Mouse (Mus musculus) midbrain, embryonic 11.5 days (tissue): ENCODE data around the gene Mogs. TPM values are rescaled to one million over a fixed set of nuclear protein-coding genes. Genes with fewer than 3 reads are reported as not detected.
A peak's percentile ranks its signal among the peaks of the same experiment; 100 is the strongest.

Experiments used
- ATAC-seq: fragments of 200-750 bp; cut with Nextera tagmentation; 2 replicates; pipeline ENCODE4 v1.8.0; 2017; ENCODE audit warnings: moderate TSS enrichment, moderate library complexity; ENCODE audit not compliant: low FRiP score
- DNase-seq: peaks from one replicate; pipeline ENCODE4 v3.0.0; 2015; ENCODE audit warnings: low spot score; ENCODE audit errors: missing footprints
- H3K27ac ChIP-seq: fragments of 300-500 bp; sonication (generic); 2 replicates; pipeline ENCODE4 v1.5.1; 2014; ENCODE audit warnings: low read depth, low read length
- H3K27me3 ChIP-seq: fragments of 300-500 bp; sonication (generic); 2 replicates; pipeline ENCODE4 v1.6.1; 2014; ENCODE audit warnings: mild to moderate bottlenecking, low read length, moderate library complexity, mixed read lengths; ENCODE audit not compliant: control insufficient read depth, insufficient read depth
- H3K36me3 ChIP-seq: fragments of 300-500 bp; sonication (generic); 2 replicates; pipeline ENCODE4 v1.6.1; 2014; ENCODE audit warnings: mild to moderate bottlenecking, low read length, moderate library complexity, mixed read lengths; ENCODE audit not compliant: control insufficient read depth, insufficient read depth
- H3K4me1 ChIP-seq: fragments of 300-500 bp; sonication (generic); 2 replicates; pipeline ENCODE4 v1.6.1; 2014; ENCODE audit warnings: low read length; ENCODE audit not compliant: control insufficient read depth, insufficient read depth
- H3K4me2 ChIP-seq: fragments of 300-500 bp; sonication (generic); 2 replicates; pipeline ENCODE4 v1.6.1; 2014; ENCODE audit warnings: mild to moderate bottlenecking, moderate library complexity
- H3K4me3 ChIP-seq: fragments of 300-500 bp; sonication (generic); 2 replicates; pipeline ENCODE4 v1.5.1; 2014; ENCODE audit warnings: low read depth, low read length
- H3K9ac ChIP-seq: fragments of 300-500 bp; sonication (generic); 2 replicates; pipeline ENCODE4 v1.6.1; 2014; ENCODE audit warnings: low read length
- H3K9me3 ChIP-seq: fragments of 300-500 bp; sonication (generic); 2 replicates; pipeline ENCODE4 v1.6.1; 2016; ENCODE audit warnings: low read length; ENCODE audit not compliant: control insufficient read depth
- WGBS: fragments of 180-500 bp; shearing (Covaris S2); extraction: QIAGEN DNeasy Blood & Tissue Kit; methylation state at CpG from one replicate; pipeline ENCODE4 v1.1.7; 2014; 5-methylcytosine and 5-hydroxymethylcytosine counted together
- polyA plus RNA-seq: library from polyadenylated mRNA; unstranded; fragments of >200 nt; fragmentation: Nextera tagmentation; extraction: Ambion mirVana; gene quantifications from 2 replicates; pipeline ENCODE4 v1.2.1, GENCODE M21; 2014

Gene Mogs
- polyA plus RNA-seq, 1 experiment from 2014 or later = 23.4 TPM

- no peak overlapping the region for H3K27ac ChIP-seq
- H3K4me2 ChIP-seq = no peak overlapping the region
- H3K9ac ChIP-seq = no peak overlapping the region
- ATAC-seq (no peak), DNase-seq (no peak)
- H3K9me3 ChIP-seq = no peaks in the 10 kb centered on the region
- no peak overlapping the region for H3K4me3 ChIP-seq
- WGBS = 94% methylated on average over 5 of the region's 5 CpGs
- H3K4me1 ChIP-seq = peaks cover 20% of the 10 kb centered on the region
- no peaks in the 10 kb centered on the region for H3K27me3 ChIP-seq
- no peaks in the 10 kb centered on the region for H3K36me3 ChIP-seq
These were observed 12.1 kb downstream of the Mogs start for GRCm38 (mm10) chr6:83127419-83127818.

- Histone ChIP-seq H3K36me3 (no peaks in the 10 kb centered on the region), H3K4me1 (peaks cover 12% of the 10 kb centered on the region), H3K9ac (no peak overlapping the region), H3K4me2 (no peak overlapping the region), H3K4me3 (no peak overlapping the region), H3K27me3 (peaks cover 7% of the 10 kb centered on the region), H3K27ac (no peak overlapping the region), H3K9me3 (no peaks in the 10 kb centered on the region)
- DNase-seq (no peak), ATAC-seq (no peak)
- 85% methylated on average over 6 of the region's 6 CpGs for WGBS
These were observed 16.3 kb downstream of the Mogs start for GRCm38 (mm10) chr6:83131469-83132034.

- ATAC-seq = no peak
- H3K9me3 ChIP-seq = no peaks in the 10 kb centered on the region
- H3K4me1 ChIP-seq = peaks cover 20% of the 10 kb centered on the region
- no peak overlapping the region for H3K9ac ChIP-seq
- DNase-seq = no peak
- no peak overlapping the region for H3K27ac ChIP-seq
- no peak overlapping the region for H3K4me3 ChIP-seq
- H3K27me3 ChIP-seq = peaks cover 7% of the 10 kb centered on the region
- 88% methylated on average over 9 of the region's 9 CpGs for WGBS
- no peaks in the 10 kb centered on the region for H3K36me3 ChIP-seq
- no peak overlapping the region for H3K4me2 ChIP-seq
These were observed 17.1 kb downstream of the Mogs start for GRCm38 (mm10) chr6:83132176-83132919.

- H3K27me3 ChIP-seq = peaks cover 7% of the 10 kb centered on the region
- no peak overlapping the region for H3K27ac ChIP-seq
- H3K4me1 ChIP-seq = peaks cover 32% of the 10 kb centered on the region
- H3K9me3 ChIP-seq = no peaks in the 10 kb centered on the region
- no peak overlapping the region for H3K4me3 ChIP-seq
- DNase-seq = no peak
- H3K9ac ChIP-seq = no peak overlapping the region
- no peak for ATAC-seq
- WGBS = 60% methylated on average over 3 of the region's 3 CpGs
- no peaks in the 10 kb centered on the region for H3K36me3 ChIP-seq
- H3K4me2 ChIP-seq = no peak overlapping the region
These were observed 18.9 kb downstream of the Mogs start for GRCm38 (mm10) chr6:83134226-83134625.

GRCm38 (mm10) chr6:83134951-83135513 is 19.7 kb downstream of the Mogs start, which contains the start of gene Rtkn:
TSS of gene Rtkn (plus strand) at chr6:83135463.
- H3K27ac ChIP-seq = peak within 1 kb of the TSS; percentile 99; the same call in 1 of the 2 replicates

GRCm38 (mm10) chr6:83135571-83136161 is 20.4 kb downstream of the Mogs start:
- Histone ChIP-seq H3K27ac (no peak overlapping the region), H3K4me3 (peak overlapping the region; percentile 26), H3K4me2 (peak overlapping the region; percentile 86), H3K27me3 (peaks cover 7% of the 10 kb centered on the region), H3K9me3 (no peaks in the 10 kb centered on the region), H3K4me1 (peaks cover 36% of the 10 kb centered on the region), H3K9ac (peak overlapping the region; percentile 97), H3K36me3 (no peaks in the 10 kb centered on the region)
- peak; percentile 89 for DNase-seq
- 2% methylated on average over 37 of the region's 37 CpGs for WGBS
- ATAC-seq = no peak

More at GRCm38 (mm10) chr6:83134951-83135513, 19.7 kb downstream of the Mogs start, which contains the start of gene Rtkn:
- Histone ChIP-seq H3K4me1 (peaks cover 36% of the 10 kb centered on the region), H3K4me3 (peak within 1 kb of the TSS; percentile 26), H3K36me3 (no peaks in the 10 kb centered on the region), H3K4me2 (peak within 1 kb of the TSS; percentile 86), H3K9ac (peak within 1 kb of the TSS; percentile 97), H3K9me3 (no peaks in the 10 kb centered on the region), H3K27me3 (peaks cover 7% of the 10 kb centered on the region)
- DNase-seq (no peak), ATAC-seq (no peak)
- 53% methylated on average over 7 of the region's 7 CpGs for WGBS

- no peaks in the 10 kb centered on the region for H3K36me3 ChIP-seq
- peak overlapping the region; percentile 97 for H3K9ac ChIP-seq
- DNase-seq = peak; percentile 91
- peak; percentile 6 for ATAC-seq
- peak overlapping the region; percentile 99 for H3K27ac ChIP-seq
- H3K27me3 ChIP-seq = peaks cover 7% of the 10 kb centered on the region
- peak overlapping the region; percentile 86 for H3K4me2 ChIP-seq
- H3K4me1 ChIP-seq = peaks cover 36% of the 10 kb centered on the region
- H3K9me3 ChIP-seq = no peaks in the 10 kb centered on the region
- WGBS = 7% methylated on average over 5 of the region's 5 CpGs
- peak overlapping the region; percentile 51 for H3K4me3 ChIP-seq
These were observed 21.1 kb downstream of the Mogs start for GRCm38 (mm10) chr6:83136291-83136880.

- Histone ChIP-seq H3K27me3 (peaks cover 7% of the 10 kb centered on the region), H3K36me3 (no peaks in the 10 kb centered on the region), H3K4me2 (peak overlapping the region; percentile 86), H3K4me3 (peak overlapping the region; percentile 51), H3K9me3 (no peaks in the 10 kb centered on the region), H3K4me1 (peaks cover 41% of the 10 kb centered on the region), H3K9ac (peak overlapping the region; percentile 97), H3K27ac (peak overlapping the region; percentile 99)
- ATAC-seq (peak; percentile 82), DNase-seq (peak; percentile 98)
- under 1% methylated on average over 25 of the region's 26 CpGs for WGBS
These were observed 21.7 kb downstream of the Mogs start for GRCm38 (mm10) chr6:83136881-83137575.
